Mouse (Mus musculus): ENCODE measurements around the gene Slc25a30.

DNA sequence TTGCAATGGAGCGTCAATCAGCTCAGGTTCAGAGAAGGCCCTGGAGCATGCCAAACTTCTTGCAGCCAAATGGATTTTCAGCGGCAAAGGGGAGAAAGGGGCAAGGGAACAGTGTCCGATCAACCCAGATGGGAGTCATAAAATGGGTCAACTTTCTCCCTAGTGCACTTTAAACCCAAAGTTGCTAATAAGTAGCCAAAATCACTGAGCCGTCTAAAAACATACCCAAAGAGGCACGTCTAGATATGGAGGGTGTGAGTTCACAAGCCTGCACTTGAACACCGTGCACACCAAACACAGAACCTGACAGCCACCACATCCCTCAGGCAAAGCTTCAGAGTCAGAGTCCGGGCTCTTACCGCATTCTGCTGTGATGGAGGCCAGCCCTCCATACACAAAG is 10.2 kb downstream of the Slc25a30 start:
- TF ChIP-seq EP300 (IDR thresholded peaks at IDR 0.05), result no peak
- TF ChIP-seq CTCF (IDR thresholded peaks at IDR 0.05), result no peak

All from lung, postnatal 0 days (tissue).